Mouse (Mus musculus): ENCODE measurements around the gene Chrm4.

GRCm38 (mm10) chr2:91929455-91929854 lies 2.4 kb downstream of the Chrm4 start:
- TF ChIP-seq CTCF (IDR thresholded peaks at IDR 0.05; ENCODE audit: borderline replicate concordance, extremely low read depth, insufficient read depth, insufficient read length) (no peak), POLR2A (IDR thresholded peaks at IDR 0.05; ENCODE audit: borderline replicate concordance, extremely low read depth, insufficient read depth, insufficient read length, poor library complexity, severe bottlenecking) (no peak)
